Mouse (Mus musculus) c-Kit-negative CD71-positive TER-119-positive erythroid progenitor cells, embryonic 14.5 days (primary cell): ENCODE data around the gene Spint3.

Source experiments
- DNase-seq: peaks from one replicate; pipeline ENCODE4 v3.0.0-alpha.2; 2013; ENCODE audit warnings: low read depth, low spot score

The Spint3 gene

DNA sequence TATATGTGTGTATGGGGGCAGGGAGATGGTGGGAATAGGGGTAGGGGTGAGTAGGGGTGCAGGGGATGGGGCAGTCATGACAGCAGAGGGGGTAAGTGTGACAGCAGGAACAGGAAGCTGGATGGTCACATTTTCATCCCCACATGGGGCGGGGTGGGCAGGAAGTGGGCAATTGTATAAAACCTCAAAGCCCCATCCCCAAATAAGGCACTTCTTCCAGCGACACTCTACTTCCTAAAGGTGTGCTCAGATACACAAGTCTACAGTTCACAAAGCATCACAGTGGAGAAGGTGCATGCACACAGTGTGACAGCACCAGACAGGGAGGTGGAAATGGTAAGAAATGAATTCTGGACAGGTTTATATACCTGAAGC lies 22.4 kb downstream of the Spint3 start:
- no peak for DNase-seq

DNA sequence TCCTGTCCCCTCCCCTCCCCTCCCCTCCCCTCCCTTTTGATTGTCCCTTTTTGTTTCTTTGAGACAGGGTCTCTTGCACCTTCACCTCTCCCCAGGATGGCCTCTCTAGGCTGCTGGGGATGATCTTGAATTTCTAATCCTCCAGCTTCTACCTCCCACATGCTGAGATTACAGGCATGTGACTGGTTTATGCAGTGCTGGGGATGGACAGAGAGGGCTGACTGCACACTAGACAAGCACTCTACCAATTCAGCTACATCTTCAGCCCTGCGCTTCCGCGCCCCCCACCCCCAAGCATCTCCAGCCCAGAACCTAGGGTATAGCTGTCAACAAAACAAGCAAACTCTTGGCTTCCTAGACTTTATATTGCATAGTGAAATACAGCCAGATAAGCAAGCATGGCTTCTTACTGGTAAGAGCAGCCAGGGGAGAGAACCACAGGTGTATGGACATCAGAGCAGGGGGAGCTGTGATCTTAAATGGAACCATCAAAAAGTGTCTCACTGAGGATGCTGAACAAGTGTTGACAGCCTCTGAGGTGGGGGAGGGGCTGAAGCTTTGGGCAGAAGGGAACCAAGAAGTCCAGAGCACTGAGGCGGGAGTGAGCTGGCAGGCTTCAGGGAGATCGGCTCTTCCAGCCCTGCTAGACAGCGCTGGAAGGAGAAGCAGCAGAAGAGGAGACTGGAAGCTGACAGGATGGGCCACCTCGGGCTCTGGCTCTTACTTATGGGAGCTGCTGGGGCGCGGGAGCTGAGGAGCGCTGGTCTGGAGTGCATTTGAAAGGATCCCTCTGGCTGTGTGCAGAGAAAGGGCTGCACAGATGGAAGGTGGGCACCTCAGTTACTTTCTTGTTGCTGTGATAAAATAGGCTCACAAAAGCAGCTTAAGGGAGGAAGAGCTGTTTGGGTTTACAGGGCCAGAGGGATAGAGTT lies 23.0 kb downstream of the Spint3 start:
- DNase-seq = no peak

DNA sequence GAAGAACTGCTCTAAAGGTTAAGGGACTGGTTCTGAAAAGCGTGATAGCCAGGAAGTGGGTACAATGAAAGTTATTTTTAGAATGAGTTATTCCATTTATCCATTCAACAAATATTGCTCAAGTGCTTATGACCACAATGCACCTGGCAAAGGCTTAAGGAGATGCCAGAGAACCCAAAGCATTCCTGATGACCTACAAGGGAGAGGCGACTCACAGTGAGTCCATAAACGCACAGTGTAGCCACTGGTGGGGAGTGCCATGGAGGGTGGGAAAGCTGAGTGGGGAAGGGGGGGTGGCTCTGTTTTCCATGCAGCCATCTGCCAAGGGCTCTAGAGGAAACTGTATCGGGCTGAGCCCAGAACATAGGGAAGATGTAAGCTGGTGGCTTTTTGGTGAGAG lies 23.9 kb downstream of the Spint3 start:
- no peak for DNase-seq

GRCm38 (mm10) chr2:164544454-164545097 lies 28.7 kb downstream of the Spint3 start:
- DNase-seq = no peak

DNA sequence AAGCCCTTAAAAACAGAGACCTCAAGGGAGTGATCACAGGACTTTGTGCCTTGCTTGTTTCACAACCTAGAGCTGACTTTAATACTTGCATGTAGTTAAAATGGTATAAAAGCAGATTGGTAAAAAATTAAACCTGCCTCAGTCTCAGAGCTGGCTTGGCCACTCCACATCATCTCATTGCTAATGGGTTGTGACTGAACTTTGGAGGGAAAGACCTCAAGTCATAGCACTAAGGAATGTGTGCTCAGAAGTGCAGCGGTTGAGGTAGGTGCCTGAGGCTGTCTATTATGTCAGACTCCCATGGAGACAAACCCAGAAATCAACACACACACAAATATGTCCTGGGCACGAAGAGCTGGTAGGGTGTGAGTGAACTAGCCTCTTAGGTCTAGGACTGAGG lies 29.5 kb downstream of the Spint3 start:
- DNase-seq = no peak

DNA sequence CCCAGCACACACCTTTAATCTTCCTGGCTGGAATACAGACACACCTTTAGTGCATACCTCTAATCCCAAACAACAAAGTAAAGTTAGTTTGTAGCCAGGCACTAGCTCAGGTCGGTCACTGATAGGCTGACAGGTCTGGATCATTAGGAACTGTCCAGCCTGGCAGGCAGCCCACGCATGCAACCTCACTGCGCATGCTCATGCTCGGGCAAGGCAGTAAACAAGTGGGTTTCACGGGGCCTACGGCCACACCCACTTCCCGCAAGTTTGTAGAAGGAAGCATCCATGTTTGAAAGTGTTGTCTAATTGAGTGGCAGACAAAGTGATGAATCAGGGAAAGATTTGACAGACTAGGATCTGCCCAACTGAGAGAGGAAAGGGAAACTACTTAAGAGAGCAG lies 30.7 kb downstream of the Spint3 start:
- DNase-seq = no peak

GRCm38 (mm10) chr2:164542132-164542531 lies 31.1 kb downstream of the Spint3 start:
- no peak for DNase-seq

DNA sequence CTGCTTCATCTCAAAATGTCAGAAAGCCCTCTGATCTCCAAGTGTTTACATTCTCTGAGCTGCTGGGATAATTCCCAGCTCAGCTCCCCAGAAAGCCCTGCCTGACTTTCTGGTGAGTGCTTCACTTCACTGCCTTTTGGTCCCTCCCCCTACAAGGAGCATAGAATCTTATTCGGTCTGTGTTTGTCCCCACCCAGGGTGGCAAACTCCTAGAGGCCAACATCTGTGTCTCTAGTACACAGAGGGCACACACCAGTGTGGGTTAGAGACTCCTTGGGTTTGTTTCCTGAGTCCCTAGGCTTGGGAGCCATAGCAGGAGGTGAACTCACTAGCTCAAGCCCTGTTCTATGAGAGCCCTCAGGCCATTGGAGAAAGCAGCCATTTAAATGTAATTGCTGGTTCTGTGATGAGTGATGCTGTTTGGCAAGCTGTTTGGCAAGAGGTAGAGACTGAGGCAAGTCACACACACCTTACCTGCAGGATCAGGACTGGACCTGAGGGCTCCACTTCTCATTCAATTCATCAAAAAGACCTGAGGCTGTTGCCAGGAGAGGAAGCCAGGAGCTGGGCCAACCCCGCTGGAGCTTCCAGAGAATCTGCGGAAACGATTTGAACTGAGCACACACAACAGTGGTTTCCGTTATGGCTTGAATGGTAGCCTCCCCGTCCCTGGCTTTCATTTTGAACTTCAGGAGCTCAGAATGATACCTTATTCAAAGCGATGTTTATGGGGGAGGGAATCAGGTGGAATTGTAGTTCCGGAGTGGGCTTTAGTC lies 32.4 kb downstream of the Spint3 start:
- no peak for DNase-seq

DNA sequence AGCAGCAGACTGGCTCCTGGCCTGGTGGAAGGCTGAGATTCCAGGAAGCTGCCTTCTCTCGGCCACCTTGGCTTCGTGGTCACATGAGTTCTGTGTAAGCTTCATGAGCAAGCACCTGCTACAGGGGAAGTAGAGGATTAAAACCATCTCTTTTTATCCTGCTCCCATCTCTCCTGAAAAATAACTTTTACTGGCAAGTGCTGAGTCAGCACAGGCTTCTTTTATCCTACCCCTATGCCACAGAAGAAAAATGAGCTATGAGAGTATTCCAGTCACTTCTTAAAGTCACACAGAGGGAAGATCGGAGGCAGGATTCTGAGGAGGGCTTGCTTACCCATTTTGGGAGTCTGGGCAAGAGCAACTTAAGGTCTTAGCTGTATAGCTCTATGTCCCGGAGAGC lies 36.3 kb downstream of the Spint3 start:
- DNase-seq = no peak

GRCm38 (mm10) chr2:164534315-164534714 lies 38.9 kb downstream of the Spint3 start:
- no peak for DNase-seq

DNA sequence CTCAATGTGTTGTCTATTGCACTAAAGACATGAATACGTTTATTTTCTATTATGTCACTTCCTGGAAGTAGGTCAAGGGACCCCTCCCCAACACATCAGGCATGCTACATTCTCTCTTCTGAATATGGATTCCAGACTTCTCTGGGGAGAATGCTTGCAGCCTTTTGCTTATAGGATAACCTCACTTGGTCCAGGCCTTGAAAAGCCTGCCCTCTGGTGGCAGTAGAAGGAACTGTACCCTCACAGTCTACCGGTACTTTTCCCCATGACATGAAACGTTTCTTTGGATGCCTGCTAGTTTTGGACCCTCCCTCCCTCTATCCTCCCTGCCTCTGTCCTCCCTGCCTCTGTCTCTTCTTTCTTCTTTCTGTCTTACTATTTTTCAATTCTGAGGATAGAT lies 42.1 kb downstream of the Spint3 start:
- peak; percentile 30 for DNase-seq

DNA sequence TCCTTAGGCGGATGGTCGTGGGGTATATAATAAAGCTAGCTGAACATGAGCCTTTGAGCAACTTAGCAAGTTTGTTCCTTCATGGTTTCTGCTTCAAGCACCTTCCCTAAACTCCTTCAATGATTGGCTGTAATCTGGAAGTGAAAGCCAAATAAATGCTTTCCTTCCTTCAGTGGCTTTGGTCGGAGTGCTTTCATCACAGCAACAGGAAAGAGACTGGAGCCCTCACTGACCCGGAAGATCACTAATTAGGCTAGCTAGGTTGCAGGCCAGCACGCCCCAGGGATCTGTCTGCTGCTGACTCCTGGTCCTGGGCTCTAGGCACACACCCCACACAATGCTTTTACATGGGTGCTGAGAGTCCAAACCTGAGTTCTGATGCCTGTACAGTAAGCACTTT lies 44.7 kb downstream of the Spint3 start:
- no peak for DNase-seq

GRCm38 (mm10) chr2:164523301-164523773 lies 49.9 kb downstream of the Spint3 start:
- no peak for DNase-seq

DNA sequence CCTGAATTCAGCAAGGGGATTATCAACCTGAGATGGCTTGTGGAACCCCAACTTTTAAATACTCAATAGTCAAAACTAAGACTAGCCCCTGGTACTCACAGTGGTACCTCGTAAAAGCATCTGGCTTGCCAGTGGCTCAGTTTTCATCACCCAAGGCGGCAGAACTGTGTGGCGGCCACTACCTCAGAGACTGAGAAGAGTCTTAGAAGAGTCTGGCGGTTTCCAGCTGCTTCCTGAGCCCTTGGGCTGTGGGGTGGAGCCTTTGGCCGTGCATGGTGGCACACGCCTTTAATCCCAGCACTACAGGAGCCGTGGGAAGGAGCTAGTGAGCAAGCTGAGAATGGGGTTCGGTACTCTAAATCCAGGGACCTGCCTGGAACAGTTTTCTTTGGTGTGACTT lies 51.0 kb downstream of the Spint3 start:
- DNase-seq = no peak

- no peak for DNase-seq
These were observed 51.4 kb downstream of the Spint3 start for GRCm38 (mm10) chr2:164521841-164522240.

DNA sequence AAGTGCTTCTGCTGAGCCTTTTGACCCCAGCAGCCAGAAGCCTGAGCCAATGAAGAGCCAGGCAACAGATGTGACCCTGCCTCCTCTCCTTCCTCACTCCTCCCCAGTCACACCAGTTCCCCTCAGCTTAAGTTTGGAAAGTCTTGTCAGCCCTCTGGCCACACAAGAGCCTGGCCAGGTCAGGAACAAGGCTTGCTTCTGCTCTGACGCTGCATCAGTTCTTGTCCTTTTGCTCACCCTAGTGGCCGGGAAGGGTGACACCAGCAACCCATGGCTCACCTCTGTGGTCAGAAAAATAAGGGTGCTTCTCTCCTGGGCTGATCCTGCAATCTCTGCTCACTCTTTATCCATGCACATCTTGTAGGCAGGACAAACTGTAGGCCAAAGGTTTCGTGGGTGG lies 52.5 kb downstream of the Spint3 start:
- DNase-seq = no peak
